Mouse (Mus musculus) thymus, postnatal 36 days (tissue): ENCODE results near the gene Pno1.

ENCODE experiments used
- DNase-seq, 2 experiments: peaks; one replicate each; pipeline ENCODE4 v3.0.0; 2022; ENCODE audit warnings: mixed read lengths in 2 of 2

Pno1 gene

GRCm38 (mm10) chr11:17176638-17177037 lies 34.7 kb downstream of the Pno1 start:
- no peak for DNase-seq

GRCm38 (mm10) chr11:17172300-17172699 lies 39.1 kb downstream of the Pno1 start:
- no peak for DNase-seq

GRCm38 (mm10) chr11:17170938-17171729 lies 40.2 kb downstream of the Pno1 start:
- no peak for DNase-seq

GRCm38 (mm10) chr11:17169262-17169661 lies 42.1 kb downstream of the Pno1 start:
- DNase-seq: no peak

- DNase-seq: no peak
Observed at GRCm38 (mm10) chr11:17166627-17167026, 44.7 kb downstream of the Pno1 start.

- DNase-seq: no peak
Observed at GRCm38 (mm10) chr11:17163956-17164355, 47.4 kb downstream of the Pno1 start.

- peak; percentile 13 to 39 for DNase-seq
Observed at GRCm38 (mm10) chr11:17160242-17160641, 51.1 kb downstream of the Pno1 start.

- peak; percentile 60 to 70 for DNase-seq
Observed at GRCm38 (mm10) chr11:17159738-17160241, 51.6 kb downstream of the Pno1 start.

- peak; percentile 97 to 98 for DNase-seq
Observed at GRCm38 (mm10) chr11:17158858-17159737, 52.3 kb downstream of the Pno1 start, which contains the start of gene Ppp3r1. Gene Ppp3r1 (plus strand): TSS chr11:17159263.
